Mouse (Mus musculus): Measurements from ENCODE around the gene Bcr. TPM values are rescaled to one million over a fixed set of nuclear protein-coding genes. Genes with fewer than 3 reads are reported as not detected.

Bcr gene
- total and polyA plus RNA-seq, 3 experiments: 7.3 to 10.0 (median 9.9) TPM

- H3K9ac ChIP-seq (ENCODE audit: low read depth, low read length): no peak overlapping the region
- intact Hi-C loops (cut with DNase I): no loop called here
Measured at GRCm38 (mm10) chr10:75026491-75026890, 33.9 kb upstream of the Bcr start.

GRCm38 (mm10) chr10:75028743-75029142 is 31.6 kb upstream of the Bcr start:
- Histone ChIP-seq H3K9ac (ENCODE audit: low read depth, low read length) (no peak overlapping the region), H3K27me3 (ENCODE audit: control insufficient read depth, insufficient read depth, low read length) (no peaks in the 10 kb centered on the region), H3K79me2 (replicated peaks; ENCODE audit: control insufficient read depth, insufficient read depth, low read length) (no peaks in the 10 kb centered on the region), H3K4me3 (no peak overlapping the region), H3K27ac (no peak overlapping the region), H3K4me1 (ENCODE audit: control insufficient read depth, insufficient read depth, low read length) (no peaks in the 10 kb centered on the region), H3K36me3 (ENCODE audit: control insufficient read depth, insufficient read depth, low read length) (no peaks in the 10 kb centered on the region)
- no peak for TF ChIP-seq POLR2A (IDR thresholded peaks at IDR 0.05; ENCODE audit: insufficient read depth, low read depth, low read length)
- no peak for TF ChIP-seq CTCF (IDR thresholded peaks at IDR 0.05)
- TF ChIP-seq EP300 (IDR thresholded peaks at IDR 0.05; ENCODE audit: insufficient read depth, low read depth, low read length): no peak
- intact Hi-C loops (cut with DNase I): no loop called here
- WGBS: 60% methylated on average over 8 of the region's 8 CpGs
- DNase-seq: no peak

More at GRCm38 (mm10) chr10:75026491-75026890, 33.9 kb upstream of the Bcr start:
- no peak overlapping the region for H3K27ac ChIP-seq
- H3K36me3 ChIP-seq (ENCODE audit: control insufficient read depth, insufficient read depth, low read length): no peaks in the 10 kb centered on the region
- TF ChIP-seq CTCF (IDR thresholded peaks at IDR 0.05): no peak
- TF ChIP-seq EP300 (IDR thresholded peaks at IDR 0.05; ENCODE audit: insufficient read depth, low read depth, low read length): no peak
- TF ChIP-seq POLR2A (IDR thresholded peaks at IDR 0.05; ENCODE audit: insufficient read depth, low read depth, low read length): no peak
- WGBS: 68% methylated on average over 8 of the region's 8 CpGs
- no peaks in the 10 kb centered on the region for H3K79me2 ChIP-seq (replicated peaks; ENCODE audit: control insufficient read depth, insufficient read depth, low read length)
- H3K4me1 ChIP-seq (ENCODE audit: control insufficient read depth, insufficient read depth, low read length): no peaks in the 10 kb centered on the region
- no peak overlapping the region for H3K4me3 ChIP-seq
- DNase-seq: no peak
- peaks cover 2% of the 10 kb centered on the region; the same call in 1 of the 2 replicates for H3K27me3 ChIP-seq (ENCODE audit: control insufficient read depth, insufficient read depth, low read length)

GRCm38 (mm10) chr10:75029677-75030076 is 30.7 kb upstream of the Bcr start:
- WGBS: 90% methylated on average over 3 of the region's 3 CpGs

GRCm38 (mm10) chr10:75030234-75030633 is 30.2 kb upstream of the Bcr start:
- H3K27ac ChIP-seq: no peak overlapping the region

More at GRCm38 (mm10) chr10:75029677-75030076, 30.7 kb upstream of the Bcr start:
- Histone ChIP-seq H3K27ac (no peak overlapping the region), H3K27me3 (ENCODE audit: control insufficient read depth, insufficient read depth, low read length) (no peaks in the 10 kb centered on the region; the same call in 1 of the 2 replicates), H3K4me1 (ENCODE audit: control insufficient read depth, insufficient read depth, low read length) (no peaks in the 10 kb centered on the region), H3K4me3 (no peak overlapping the region), H3K9ac (ENCODE audit: low read depth, low read length) (no peak overlapping the region), H3K36me3 (ENCODE audit: control insufficient read depth, insufficient read depth, low read length) (no peaks in the 10 kb centered on the region), H3K79me2 (replicated peaks; ENCODE audit: control insufficient read depth, insufficient read depth, low read length) (no peaks in the 10 kb centered on the region)
- intact Hi-C loops (cut with DNase I): no loop called here
- no peak for TF ChIP-seq EP300 (IDR thresholded peaks at IDR 0.05; ENCODE audit: insufficient read depth, low read depth, low read length)
- TF ChIP-seq POLR2A (IDR thresholded peaks at IDR 0.05; ENCODE audit: insufficient read depth, low read depth, low read length): no peak
- no peak for TF ChIP-seq CTCF (IDR thresholded peaks at IDR 0.05)
- DNase-seq: no peak

GRCm38 (mm10) chr10:75031345-75032114 is 28.9 kb upstream of the Bcr start:
- 54% methylated on average over 5 of the region's 5 CpGs for WGBS
- no peak for TF ChIP-seq POLR2A (IDR thresholded peaks at IDR 0.05; ENCODE audit: insufficient read depth, low read depth, low read length)
- TF ChIP-seq CTCF (IDR thresholded peaks at IDR 0.05): no peak
- TF ChIP-seq EP300 (IDR thresholded peaks at IDR 0.05; ENCODE audit: insufficient read depth, low read depth, low read length): no peak
- H3K4me3 ChIP-seq: no peak overlapping the region
- no peaks in the 10 kb centered on the region; the same call in 1 of the 2 replicates for H3K27me3 ChIP-seq (ENCODE audit: control insufficient read depth, insufficient read depth, low read length)
- intact Hi-C loops (cut with DNase I): no loop called here
- no peak for DNase-seq
- no peak overlapping the region for H3K27ac ChIP-seq
- no peaks in the 10 kb centered on the region for H3K4me1 ChIP-seq (ENCODE audit: control insufficient read depth, insufficient read depth, low read length)
- H3K36me3 ChIP-seq (ENCODE audit: control insufficient read depth, insufficient read depth, low read length): no peaks in the 10 kb centered on the region
- H3K79me2 ChIP-seq (replicated peaks; ENCODE audit: control insufficient read depth, insufficient read depth, low read length): no peaks in the 10 kb centered on the region
- no peak overlapping the region for H3K9ac ChIP-seq (ENCODE audit: low read depth, low read length)

More at GRCm38 (mm10) chr10:75030234-75030633, 30.2 kb upstream of the Bcr start:
- WGBS: 62% methylated on average over 3 of the region's 3 CpGs
- Histone ChIP-seq H3K4me1 (ENCODE audit: control insufficient read depth, insufficient read depth, low read length) (no peaks in the 10 kb centered on the region), H3K27me3 (ENCODE audit: control insufficient read depth, insufficient read depth, low read length) (no peaks in the 10 kb centered on the region; the same call in 1 of the 2 replicates), H3K4me3 (no peak overlapping the region), H3K79me2 (replicated peaks; ENCODE audit: control insufficient read depth, insufficient read depth, low read length) (no peaks in the 10 kb centered on the region), H3K9ac (ENCODE audit: low read depth, low read length) (no peak overlapping the region), H3K36me3 (ENCODE audit: control insufficient read depth, insufficient read depth, low read length) (no peaks in the 10 kb centered on the region)
- TF ChIP-seq POLR2A (IDR thresholded peaks at IDR 0.05; ENCODE audit: insufficient read depth, low read depth, low read length): no peak
- no peak for TF ChIP-seq EP300 (IDR thresholded peaks at IDR 0.05; ENCODE audit: insufficient read depth, low read depth, low read length)
- no peak for TF ChIP-seq CTCF (IDR thresholded peaks at IDR 0.05)
- DNase-seq: no peak
- intact Hi-C loops (cut with DNase I): no loop called here

- 25% methylated on average over 10 of the region's 10 CpGs for WGBS
- no peak within 1 kb of the TSS for H3K9ac ChIP-seq (ENCODE audit: low read depth, low read length)
- no peaks in the 10 kb centered on the region for H3K36me3 ChIP-seq (ENCODE audit: control insufficient read depth, insufficient read depth, low read length)
- no peak within 1 kb of the TSS for H3K27ac ChIP-seq
- DNase-seq: peak; percentile 75 to 80
- H3K27me3 ChIP-seq (ENCODE audit: control insufficient read depth, insufficient read depth, low read length): no peaks in the 10 kb centered on the region; the same call in 1 of the 2 replicates
- intact Hi-C loops (cut with DNase I): no loop called here
- no peaks in the 10 kb centered on the region for H3K79me2 ChIP-seq (replicated peaks; ENCODE audit: control insufficient read depth, insufficient read depth, low read length)
- TF ChIP-seq POLR2A (IDR thresholded peaks at IDR 0.05; ENCODE audit: insufficient read depth, low read depth, low read length): no peak
- no peak for TF ChIP-seq EP300 (IDR thresholded peaks at IDR 0.05; ENCODE audit: insufficient read depth, low read depth, low read length)
- no peak for TF ChIP-seq CTCF (IDR thresholded peaks at IDR 0.05)
- H3K4me3 ChIP-seq: no peak within 1 kb of the TSS
- H3K4me1 ChIP-seq (ENCODE audit: control insufficient read depth, insufficient read depth, low read length): 0 out of 2 replicates have a peak, but pooled peaks cover 1% of the 10 kb centered on the region
Measured at GRCm38 (mm10) chr10:75032395-75032794, 28.0 kb upstream of the Bcr start, which contains the start of gene Rsph14. Rsph14 (minus strand) TSS chr10:75032586.
